Mouse (Mus musculus): ENCODE results near the gene Rab4b.

- TF ChIP-seq CTCF (IDR thresholded peaks at IDR 0.05; ENCODE audit: control insufficient read depth, insufficient read depth, insufficient replicate concordance, low read depth, low read length): peak; percentile 79; the same call in 1 of the 2 replicates
- no peak for TF ChIP-seq POLR2A (IDR thresholded peaks at IDR 0.05; ENCODE audit: control insufficient read depth, low read depth, low read length)
Measured at GRCm38 (mm10) chr7:27159882-27160281, 18.8 kb downstream of the Rab4b start.
